Mouse (Mus musculus) frontal cortex, adult (tissue): ENCODE measurements around the gene Pkm.

Source experiments
- ATAC-seq: cut with Nextera tagmentation; 2 replicates; pipeline ENCODE4 v1.9.2; 2017; ENCODE audit warnings: mild to moderate bottlenecking, moderate library complexity, mixed read lengths; ENCODE audit not compliant: low TSS enrichment

The Pkm gene

GRCm38 (mm10) chr9:59666016-59666415 lies 9.8 kb downstream of the Pkm start:
- no peak for ATAC-seq

- ATAC-seq, result no peak
Observed at GRCm38 (mm10) chr9:59666813-59667212, 10.6 kb downstream of the Pkm start.

GRCm38 (mm10) chr9:59667250-59667649 lies 11.1 kb downstream of the Pkm start:
- peak; percentile 64 for ATAC-seq

GRCm38 (mm10) chr9:59667904-59668303 lies 11.7 kb downstream of the Pkm start:
- no peak for ATAC-seq

- ATAC-seq, result no peak
Observed at GRCm38 (mm10) chr9:59668473-59668872, 12.3 kb downstream of the Pkm start.

- no peak for ATAC-seq
Observed at GRCm38 (mm10) chr9:59669172-59669571, 13.0 kb downstream of the Pkm start.

- ATAC-seq, result peak; percentile 65
Observed at GRCm38 (mm10) chr9:59672195-59672894, 16.2 kb downstream of the Pkm start.

GRCm38 (mm10) chr9:59673427-59673826 lies 17.3 kb downstream of the Pkm start:
- no peak for ATAC-seq

- no peak for ATAC-seq
Observed at GRCm38 (mm10) chr9:59675598-59675997, 19.4 kb downstream of the Pkm start.

GRCm38 (mm10) chr9:59678313-59678712 lies 22.1 kb downstream of the Pkm start:
- no peak for ATAC-seq

GRCm38 (mm10) chr9:59679678-59680533 lies 23.7 kb downstream of the Pkm start, which contains the start of gene Gramd2:
TSS of gene Gramd2 (plus strand) at chr9:59680144.
- peak; percentile 60 for ATAC-seq

- peak; percentile 29; the same call in 1 of the 2 replicates for ATAC-seq
Observed at GRCm38 (mm10) chr9:59680534-59680875, 24.3 kb downstream of the Pkm start.

- no peak for ATAC-seq
Observed at GRCm38 (mm10) chr9:59684020-59684419, 27.9 kb downstream of the Pkm start.

GRCm38 (mm10) chr9:59687416-59688046 lies 31.4 kb downstream of the Pkm start:
- ATAC-seq, result peak; percentile 87

GRCm38 (mm10) chr9:59691635-59692094 lies 35.5 kb downstream of the Pkm start:
- peak; percentile 82 for ATAC-seq

GRCm38 (mm10) chr9:59692145-59692544 lies 36.0 kb downstream of the Pkm start:
- ATAC-seq, result peak; percentile 59

- no peak for ATAC-seq
Observed at GRCm38 (mm10) chr9:59694571-59695450, 38.6 kb downstream of the Pkm start.

- ATAC-seq, result no peak
Observed at GRCm38 (mm10) chr9:59695451-59695813, 39.3 kb downstream of the Pkm start.

- no peak for ATAC-seq
Observed at GRCm38 (mm10) chr9:59696381-59696780, 40.2 kb downstream of the Pkm start.

- no peak for ATAC-seq
Observed at GRCm38 (mm10) chr9:59701094-59701493, 44.9 kb downstream of the Pkm start.

- ATAC-seq, result no peak
Observed at GRCm38 (mm10) chr9:59703099-59703498, 46.9 kb downstream of the Pkm start.
